Mouse (Mus musculus) right cerebral cortex, postnatal 25 days (tissue): ENCODE measurements around the gene Gm4131.

Experiments used
- DNase-seq: peaks from one replicate; pipeline ENCODE4 v3.0.0; 2022

Gm4131 gene

DNA sequence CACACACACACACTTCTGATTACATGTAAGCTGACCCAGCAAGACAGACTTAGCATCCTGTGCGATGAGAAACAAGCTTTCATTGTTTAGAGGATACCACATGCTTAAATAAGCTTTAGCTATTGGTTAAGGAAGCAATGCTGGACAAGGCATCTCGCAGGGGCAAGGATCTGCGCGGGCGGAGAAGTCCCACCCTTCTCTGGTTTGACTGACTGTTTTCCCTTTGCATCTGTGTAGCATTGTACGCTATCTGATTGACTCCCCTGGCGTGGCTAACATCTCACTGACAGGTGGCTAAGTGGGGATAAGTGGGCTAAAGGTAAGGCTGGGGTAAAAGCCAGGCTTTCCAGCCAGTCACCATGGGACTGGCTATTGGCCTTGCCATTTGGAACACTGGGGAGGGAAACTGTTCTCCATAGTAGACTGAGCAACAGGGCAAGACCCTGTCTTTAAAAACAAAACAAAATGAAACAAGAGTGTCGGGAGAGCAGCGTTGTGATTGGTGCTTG, 110.4 kb downstream of the Gm4131 start, which contains the start of gene Gucy1b2:
Gene Gucy1b2, minus strand, starts transcription at position 51 of the 509 bp plus-strand sequence.
- DNase-seq: no peak

DNA sequence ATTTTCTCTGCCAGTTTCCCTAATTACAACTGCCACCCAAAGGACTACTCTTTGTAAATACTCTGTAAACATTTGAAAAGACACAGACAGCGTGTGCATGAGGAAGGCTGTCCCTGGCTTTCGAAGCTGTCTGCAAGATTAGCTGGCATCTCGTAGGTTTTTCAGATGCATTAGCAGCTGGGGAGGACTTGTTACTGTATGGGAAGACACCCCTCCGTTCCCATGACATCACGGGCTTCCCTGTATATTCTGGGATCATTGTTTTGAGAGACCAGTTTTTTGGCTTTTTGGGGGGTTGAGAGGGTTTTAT, 111.2 kb downstream of the Gm4131 start:
- DNase-seq: no peak

DNA sequence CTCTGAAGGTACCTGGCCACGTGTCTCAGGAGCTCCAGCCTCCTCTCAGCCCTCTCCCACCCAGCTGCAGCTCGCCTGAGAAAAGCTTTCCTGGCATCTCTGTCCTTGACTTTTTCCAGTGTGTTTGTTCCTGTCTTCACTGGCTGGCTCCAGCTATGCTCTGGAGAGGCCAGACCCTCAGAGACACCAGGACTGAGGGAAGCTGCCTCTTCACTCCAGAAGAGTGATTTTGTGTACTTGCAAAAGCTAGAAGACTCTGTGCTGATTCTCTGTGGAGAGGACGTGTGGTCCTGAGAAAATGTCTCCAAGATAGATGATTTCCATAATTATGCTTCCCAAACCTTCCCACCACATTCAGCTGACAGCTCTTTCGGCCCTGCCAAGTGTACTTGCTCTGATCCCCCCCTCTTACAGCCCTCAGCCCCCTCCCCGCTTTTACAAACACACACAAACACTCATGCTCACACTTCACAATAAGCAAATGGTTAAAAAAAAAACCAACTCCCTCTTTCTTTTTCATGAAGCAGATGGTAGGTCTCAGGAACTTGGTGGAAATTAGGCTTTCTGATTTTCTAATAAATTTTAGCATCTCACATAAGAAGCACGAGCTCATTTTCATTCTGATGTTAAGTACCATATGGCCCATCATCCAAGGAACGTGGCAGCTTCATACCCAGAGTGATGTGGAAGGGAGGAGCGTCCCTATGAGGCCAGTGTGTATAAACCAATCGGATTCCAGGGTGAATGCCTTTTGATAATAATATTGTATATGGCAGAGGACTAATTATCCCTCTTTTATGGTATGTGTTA, 111.8 kb downstream of the Gm4131 start:
- DNase-seq: no peak

DNA sequence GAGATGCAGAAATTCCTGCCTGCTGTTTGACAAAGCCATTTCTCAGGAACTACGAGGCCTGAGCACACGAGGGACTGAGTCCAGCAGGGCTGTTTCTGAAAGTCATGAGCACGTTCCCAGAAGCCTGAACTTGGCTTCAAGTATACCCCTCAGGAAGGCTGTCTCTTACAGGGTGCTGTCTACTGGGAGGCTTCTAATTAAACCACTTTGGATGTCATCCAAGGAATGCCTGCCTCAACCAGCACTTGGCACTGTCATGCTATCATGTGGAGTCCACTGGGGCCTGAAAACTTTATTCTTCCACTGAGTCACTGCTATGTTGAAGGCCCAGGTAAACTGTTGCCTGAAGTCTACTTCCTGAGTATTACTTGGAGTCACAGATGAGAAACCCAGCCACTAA, 112.6 kb downstream of the Gm4131 start:
- no peak for DNase-seq

DNA sequence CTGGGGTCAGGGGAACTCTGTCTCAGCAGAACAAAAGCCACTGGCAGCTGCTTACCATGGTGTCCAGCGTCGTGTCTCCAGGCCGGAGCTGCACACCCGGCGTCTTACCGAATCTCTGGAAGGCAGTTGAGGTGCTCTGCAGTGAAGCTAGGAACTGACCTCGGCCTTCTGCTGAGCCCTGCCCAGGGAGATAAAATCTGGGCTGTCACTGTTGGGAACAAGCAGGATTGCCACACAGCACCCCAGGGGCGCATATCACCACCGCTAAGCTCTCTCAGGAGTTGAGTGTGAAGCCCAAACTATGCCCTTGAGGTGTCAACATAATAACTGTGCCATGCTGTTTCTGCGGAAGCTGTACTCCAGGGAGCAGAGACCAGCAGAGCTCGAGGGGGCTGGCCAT, 113.4 kb downstream of the Gm4131 start:
- DNase-seq: no peak

DNA sequence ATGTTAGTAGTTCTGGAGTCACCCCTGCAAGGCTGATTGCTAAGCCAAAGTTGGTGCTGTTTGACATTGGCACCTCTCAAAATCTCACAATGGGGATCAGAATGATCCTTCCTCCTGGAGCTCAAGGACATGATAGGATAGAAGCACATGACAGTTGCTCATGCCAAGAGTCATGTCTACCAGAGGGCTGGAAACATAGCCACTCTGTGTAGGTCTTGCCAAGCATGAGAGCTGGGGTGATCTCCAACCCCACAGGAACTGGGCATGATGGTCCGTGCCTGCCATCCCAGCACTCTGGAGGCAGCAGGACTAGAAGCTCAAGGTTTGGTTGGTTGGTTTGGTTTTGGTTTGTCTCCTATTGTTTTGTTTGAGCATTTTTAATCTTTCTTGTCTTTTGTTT, 116.0 kb downstream of the Gm4131 start:
- no peak for DNase-seq

DNA sequence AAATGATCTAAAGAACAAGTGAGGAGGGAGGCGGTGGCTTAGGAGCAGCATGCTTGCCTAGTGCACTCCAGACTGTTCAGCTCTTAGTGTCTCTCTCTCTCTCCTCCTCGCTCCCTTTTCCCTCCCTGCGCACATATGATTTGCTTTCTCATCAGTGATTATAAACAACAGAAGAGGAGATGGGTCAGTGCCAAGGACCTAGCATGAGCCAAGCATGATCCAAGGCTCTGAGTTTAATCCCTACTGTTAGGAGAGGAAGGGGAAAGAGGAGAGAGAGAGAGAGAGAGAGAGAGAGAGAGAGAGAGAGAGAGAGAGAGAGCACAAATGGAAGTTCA, 119.5 kb downstream of the Gm4131 start:
- DNase-seq: no peak

DNA sequence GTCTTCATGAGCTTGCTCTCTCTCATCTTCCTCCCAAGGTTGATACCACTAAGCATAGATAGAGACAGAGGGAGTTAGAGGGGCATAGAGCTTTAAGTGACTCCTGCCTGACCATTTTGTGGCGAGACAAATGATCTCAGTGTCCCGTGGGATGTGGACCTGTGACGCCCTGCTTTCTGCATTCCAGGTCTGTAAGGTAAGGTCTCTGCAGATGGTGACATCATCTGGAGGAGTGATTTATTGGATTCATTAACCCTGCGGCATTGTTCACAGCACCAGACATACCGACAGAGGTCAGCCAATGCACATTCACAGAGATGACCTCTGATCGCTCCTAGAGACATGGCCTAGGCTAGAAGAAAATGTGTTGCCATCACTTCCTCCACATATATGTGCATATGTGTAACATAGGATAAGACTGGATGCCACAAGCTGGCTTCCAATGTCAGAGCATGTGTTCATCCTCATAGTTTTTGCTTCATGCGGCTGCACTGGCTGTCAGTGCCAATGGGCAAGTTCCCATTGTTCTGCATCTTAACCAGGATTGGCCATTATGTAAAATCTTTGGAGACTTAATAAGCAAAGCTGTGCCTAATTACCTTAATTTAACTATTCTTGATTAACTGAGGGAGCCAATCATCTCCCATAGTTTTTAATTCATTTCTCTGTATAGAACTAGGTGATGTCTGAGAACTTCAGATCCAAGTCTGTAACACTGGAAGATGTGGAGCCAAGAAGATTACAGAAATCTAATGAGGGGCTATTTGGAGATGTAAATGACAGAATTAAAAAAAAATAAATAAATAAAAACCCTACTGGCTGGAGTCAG, 120.1 kb downstream of the Gm4131 start:
- no peak for DNase-seq

DNA sequence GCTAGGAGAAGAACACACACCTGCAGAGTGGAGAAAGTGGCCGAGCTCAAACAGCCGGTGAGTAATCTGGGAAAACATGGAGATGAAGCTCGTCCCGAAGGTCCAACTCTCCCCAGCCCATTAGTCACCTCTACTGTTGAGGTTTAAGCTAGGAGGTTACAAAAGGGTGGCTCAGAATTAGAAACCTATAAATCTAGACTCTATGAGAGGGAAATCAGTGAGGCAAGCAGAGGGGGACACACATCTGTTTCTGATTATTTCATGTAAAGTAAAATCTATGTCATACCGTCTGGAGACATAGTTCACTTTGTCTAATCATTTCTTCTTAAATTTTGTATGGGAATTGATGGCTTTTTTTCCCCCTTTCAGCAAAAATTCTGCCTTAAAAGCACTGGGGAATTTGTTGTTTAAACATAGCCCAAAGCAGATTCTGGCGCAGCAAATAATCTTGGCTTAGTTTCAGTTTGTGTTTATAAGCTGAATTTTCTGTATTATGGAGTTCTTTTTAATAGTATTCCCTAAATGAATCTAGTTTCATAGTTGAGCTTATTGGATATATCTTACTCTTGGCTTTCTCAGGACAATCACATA, 122.8 kb downstream of the Gm4131 start:
- DNase-seq: no peak

DNA sequence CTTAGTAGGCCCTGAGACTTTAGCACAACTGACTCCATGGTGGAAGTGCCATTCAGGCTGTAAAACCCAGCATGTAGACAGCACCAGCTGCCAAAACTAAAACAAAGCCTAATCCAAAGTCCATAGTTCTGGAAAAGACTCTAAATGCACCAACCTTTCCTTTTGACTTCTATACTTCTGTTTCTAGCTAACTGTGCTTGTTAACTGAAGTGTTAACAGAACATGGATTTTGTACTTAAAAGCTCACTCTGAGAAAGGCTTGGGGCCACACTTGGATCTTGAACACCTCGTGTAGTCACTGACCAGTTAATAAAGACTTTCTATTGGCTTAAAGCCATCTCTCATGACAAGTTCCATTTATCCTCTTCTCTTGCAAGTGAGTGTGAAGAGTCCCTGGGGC, 123.8 kb downstream of the Gm4131 start:
- no peak for DNase-seq

DNA sequence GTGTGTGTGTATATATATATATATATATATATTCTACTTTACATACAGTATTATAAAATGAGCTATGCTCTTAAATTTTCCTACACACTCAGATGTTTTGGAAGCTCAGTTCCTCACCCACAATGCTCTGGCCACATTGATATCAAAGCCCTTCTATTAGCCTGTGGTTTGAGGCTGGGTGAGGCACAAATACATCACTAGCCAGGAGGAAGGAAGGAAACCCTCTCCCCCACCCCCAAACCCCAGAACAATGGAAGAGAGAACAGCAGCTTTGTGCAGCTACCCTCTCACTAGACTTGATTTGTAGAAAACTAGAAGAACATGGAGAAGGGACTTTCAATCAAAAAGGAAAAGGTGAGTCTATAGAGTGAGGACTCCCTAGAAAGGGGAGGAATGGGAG, 126.7 kb downstream of the Gm4131 start:
- DNase-seq: no peak

DNA sequence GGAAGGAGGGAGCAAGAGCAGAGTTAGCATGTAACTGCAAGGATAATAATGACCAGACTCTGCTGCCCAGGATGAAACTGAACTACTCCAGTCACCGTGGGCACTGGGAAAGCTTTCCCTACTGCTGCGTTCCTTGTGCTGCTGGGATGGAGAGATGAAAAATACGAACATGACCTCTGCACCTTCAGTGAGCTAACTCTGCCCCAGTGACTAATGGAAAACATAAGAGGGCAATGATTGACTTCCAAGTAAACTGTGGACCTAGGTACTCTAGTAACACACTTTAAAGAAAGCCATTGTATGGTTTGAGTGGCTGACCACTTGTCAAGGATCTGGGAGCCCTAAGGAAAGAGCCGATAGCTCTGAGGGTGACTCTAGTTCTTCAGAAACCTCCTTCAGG, 128.5 kb downstream of the Gm4131 start:
- no peak for DNase-seq

DNA sequence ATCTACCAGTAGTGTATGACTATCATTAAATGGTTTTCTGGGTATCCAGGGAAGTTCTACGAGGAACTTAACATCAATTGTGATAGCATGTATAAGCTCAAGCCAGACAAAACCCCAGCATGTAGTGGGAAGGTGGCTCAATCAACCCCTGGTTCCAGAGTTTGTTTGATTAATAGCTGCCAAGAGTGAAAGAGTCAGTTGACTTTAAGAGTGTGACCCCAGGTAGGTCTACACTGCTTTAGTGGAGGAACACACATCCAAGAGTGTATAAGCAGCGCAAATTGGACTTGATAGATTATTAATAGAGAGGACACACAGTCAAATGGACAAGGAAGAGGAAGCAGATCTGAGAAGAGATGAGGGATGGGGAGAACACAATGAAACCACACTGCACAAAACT, 128.9 kb downstream of the Gm4131 start:
- no peak for DNase-seq

DNA sequence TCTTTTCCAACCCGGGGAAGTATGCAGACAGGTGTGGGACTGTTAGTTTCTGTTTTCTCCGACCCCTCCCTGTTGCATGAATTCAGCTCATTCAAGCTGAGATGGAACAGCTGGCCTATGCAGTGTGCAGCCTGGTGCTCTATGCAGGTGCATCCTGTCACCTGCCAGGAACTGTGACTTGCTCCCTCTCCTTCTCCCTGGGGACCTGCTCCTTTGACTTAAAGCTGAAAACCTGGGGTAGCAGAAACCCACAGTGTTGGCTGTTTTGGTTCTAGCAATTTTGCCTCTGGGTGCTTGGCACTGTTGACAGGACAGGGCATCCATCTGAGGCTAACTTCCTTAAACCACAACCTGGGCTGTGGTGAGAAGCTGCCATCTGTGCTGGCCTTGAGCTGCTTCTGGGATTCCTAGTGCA, 141.4 kb downstream of the Gm4131 start:
- DNase-seq: no peak

DNA sequence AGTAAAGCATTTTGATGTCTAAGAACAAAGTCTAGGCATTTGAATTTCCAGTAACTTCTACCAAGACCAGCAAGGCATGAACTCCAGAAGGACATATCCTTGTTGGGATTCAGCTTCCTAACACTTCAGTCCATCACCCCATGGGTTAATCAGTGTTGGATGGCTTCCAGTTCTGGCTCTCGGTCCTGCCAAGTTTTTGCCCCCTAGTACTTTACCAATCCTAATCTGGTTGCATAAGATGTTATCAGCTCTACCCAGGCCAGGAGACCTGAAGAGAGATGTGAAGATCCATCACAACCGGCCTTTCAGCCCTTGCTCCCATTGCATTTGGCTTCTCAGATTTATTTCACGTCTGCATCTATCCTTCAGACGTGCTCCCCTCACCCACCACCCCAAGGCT, 144.5 kb downstream of the Gm4131 start:
- DNase-seq: no peak

DNA sequence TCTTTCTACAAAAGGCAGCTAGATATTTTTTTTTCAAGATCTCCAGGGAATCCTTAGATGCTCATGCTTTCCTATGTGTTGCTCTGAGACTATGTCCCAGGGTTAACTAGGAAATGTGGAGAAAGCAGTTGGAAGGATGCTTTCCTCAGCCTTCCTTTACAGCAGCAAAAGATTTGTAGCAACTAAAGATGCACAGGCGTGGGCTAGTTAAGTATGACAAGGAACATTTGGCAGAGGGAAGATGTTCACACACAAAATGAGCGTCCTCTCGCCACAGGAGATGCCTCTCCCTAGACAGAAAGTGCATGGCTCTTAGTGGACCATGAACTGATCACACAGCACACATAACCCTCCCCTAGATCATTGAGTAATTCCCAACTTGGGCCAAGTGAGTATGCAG, 149.2 kb downstream of the Gm4131 start:
- DNase-seq: no peak

DNA sequence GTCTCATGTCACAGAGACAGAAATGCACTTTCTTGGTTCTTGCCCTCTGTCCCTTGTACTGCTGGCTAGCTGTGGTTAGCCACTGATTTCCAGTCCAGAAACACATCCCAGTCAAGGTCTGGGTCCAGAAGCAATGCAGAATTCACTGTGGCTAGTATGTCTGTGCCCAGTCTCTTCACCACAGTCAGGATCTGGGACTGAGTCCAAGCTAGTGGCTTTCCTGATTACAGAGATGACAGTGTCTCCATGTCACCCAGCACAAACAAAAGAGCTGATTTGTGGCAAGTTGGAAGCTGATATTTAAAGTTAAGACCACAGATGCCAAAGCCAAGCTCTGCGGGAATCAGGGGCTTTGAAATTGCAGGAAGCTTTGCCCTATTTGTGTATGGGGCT, 150.0 kb downstream of the Gm4131 start:
- no peak for DNase-seq

DNA sequence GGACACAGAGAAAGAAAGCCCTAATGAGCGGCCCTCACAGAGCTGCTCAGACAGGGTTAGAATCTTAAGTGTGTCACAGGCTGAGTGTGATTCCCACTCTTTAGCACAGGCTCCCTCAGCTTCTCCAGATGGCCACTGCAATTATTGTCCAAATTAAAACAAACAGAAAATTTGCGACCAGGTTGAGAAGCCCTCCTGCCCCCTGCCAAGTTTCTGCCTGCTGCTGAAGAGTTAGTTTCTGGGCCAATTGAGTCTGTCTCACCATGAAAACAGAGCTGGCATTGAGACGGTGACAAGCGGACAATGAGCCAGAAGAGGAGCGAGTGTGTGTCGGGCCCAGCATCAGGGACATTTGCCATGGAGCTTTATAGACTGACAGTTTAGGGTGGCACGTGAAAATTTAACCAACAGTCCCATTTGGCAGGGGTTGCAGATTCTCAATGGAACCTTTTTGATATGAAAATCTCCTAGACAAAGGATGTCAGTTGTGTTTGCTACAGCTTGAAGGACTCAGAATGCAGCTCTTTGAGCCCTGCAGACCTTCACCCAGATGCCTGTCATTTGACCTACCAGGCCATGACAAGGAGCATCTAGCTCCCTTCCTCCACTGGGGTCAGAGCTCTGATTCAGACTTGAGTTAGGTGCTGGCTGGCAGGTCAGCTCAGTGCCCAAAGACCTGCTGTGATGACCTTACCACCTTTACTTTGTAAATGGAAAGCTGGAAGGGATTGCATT, 150.5 kb downstream of the Gm4131 start:
- DNase-seq: no peak
